Mouse (Mus musculus): Measurements from ENCODE around the gene Slit1. TPM values are rescaled to one million over a fixed set of nuclear protein-coding genes. Genes with fewer than 3 reads are reported as not detected.

Slit1 gene
- polyA plus RNA-seq, 1 experiment from 2014 or later = 35.8 TPM

DNA sequence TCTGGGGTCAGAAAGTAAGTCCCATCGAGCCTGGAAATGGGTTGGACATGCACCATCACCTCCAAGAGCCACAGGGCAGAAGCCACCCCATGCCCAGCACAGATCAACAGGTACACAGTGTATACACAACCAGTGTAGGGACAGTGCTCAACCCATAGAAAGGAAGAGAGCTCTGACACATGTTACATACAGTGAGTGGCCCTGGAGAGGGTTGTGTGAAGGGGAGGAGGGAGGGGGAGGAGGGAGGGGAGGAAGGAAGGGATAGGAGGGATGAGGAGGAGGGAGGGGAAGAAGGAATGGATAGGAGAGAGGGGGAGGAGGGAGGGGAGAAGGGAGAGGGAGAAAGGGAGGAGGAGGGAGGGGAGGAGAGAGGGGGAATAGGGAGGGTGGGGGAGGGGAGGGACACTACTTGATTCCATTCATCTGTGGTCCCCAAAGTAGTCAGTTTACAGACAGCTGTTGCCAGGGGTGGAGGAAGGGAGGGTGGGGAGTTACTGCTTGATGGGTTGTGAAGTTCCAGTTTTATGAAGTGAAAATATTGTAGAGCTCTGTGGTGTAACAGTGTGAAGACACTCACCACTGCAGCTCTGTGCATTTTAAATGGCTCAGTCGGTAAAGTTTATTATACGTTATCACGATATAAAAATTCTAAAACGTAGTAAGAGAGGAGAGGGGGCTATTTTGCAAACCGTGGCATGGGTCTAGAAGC, 45.5 kb downstream of the Slit1 start:
- Histone ChIP-seq H3K4me1 (replicated peaks) (peaks cover 76% of the 10 kb centered on the region), H3K27ac (replicated peaks) (peak overlapping the region; percentile 74), H3K36me3 (no peaks in the 10 kb centered on the region), H3K9ac (no peak overlapping the region), H3K9me3 (no peaks in the 10 kb centered on the region), H3K4me3 (no peak overlapping the region), H3K4me2 (no peak overlapping the region), H3K27me3 (peaks cover 16% of the 10 kb centered on the region)
- peak; percentile 30; the same call in 1 of the 2 replicates for ATAC-seq (ENCODE audit: low read depth)
- WGBS = 56% methylated on average over 6 of the region's 6 CpGs

DNA sequence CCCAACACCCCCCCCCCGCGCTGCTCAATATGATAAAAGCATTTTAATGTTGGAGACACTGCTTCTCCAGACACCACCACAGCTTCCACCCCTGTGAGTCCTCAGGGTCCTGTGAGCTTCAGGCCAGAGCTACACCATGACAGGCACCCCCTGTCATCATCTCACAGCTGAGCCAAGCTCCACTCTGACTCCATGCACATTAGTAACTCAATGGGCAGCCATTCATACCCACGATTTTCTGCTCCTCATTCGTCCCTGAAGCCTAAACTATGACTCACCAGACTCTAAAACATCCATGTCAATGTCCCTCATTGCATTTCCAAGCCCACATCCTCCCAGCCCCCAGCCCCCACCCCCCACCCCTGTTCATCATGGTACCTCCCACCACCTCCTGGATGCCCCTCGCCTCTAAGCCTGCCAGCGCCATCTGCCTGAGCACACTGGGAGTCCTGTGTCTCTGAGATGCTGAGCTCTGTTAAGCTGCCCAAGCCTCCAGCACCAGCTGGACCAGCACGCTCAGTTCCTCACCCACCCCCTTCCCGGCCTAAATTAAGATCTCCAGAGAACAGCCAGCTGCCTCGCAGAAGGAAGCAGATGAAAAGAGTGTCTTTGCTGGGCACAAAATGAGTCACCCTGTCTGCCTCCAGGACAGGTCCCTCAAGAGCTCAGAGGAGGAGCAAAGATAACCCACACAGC, 46.2 kb downstream of the Slit1 start:
- Histone ChIP-seq H3K27ac (replicated peaks) (peak overlapping the region; percentile 74), H3K36me3 (no peaks in the 10 kb centered on the region), H3K4me3 (no peak overlapping the region), H3K9ac (no peak overlapping the region), H3K27me3 (peaks cover 19% of the 10 kb centered on the region), H3K4me1 (replicated peaks) (peaks cover 83% of the 10 kb centered on the region), H3K4me2 (no peak overlapping the region), H3K9me3 (no peaks in the 10 kb centered on the region)
- ATAC-seq (ENCODE audit: low read depth) = peak; percentile 37
- WGBS = 28% methylated on average over 9 of the region's 9 CpGs

DNA sequence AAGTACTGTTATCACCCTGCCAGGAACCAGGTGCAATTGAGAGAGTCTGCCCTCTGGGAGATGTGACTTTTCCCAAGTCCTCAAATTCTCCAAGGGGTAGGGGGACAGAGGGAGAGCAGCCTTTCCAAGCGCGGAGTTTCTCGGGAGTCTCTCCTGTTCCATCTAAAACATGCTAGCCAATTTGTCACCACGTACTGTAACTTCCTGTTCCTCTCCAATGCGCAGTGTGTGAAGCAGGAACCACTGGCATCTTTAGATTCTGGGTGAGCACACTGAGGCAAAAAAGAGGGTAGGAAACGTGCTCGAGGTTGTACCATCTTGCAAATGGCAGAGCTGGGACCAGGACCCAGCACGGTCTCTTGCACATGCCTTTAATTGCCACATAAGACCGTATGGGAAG, 47.0 kb downstream of the Slit1 start:
- Histone ChIP-seq H3K9me3 (no peaks in the 10 kb centered on the region), H3K4me3 (no peak overlapping the region), H3K9ac (no peak overlapping the region), H3K4me1 (replicated peaks) (peaks cover 90% of the 10 kb centered on the region), H3K27me3 (peaks cover 18% of the 10 kb centered on the region), H3K36me3 (no peaks in the 10 kb centered on the region), H3K4me2 (no peak overlapping the region), H3K27ac (replicated peaks) (peak overlapping the region; percentile 74; the same call in 1 of the 2 replicates)
- ATAC-seq (ENCODE audit: low read depth) = no peak
- 90% methylated on average over 9 of the region's 9 CpGs for WGBS

DNA sequence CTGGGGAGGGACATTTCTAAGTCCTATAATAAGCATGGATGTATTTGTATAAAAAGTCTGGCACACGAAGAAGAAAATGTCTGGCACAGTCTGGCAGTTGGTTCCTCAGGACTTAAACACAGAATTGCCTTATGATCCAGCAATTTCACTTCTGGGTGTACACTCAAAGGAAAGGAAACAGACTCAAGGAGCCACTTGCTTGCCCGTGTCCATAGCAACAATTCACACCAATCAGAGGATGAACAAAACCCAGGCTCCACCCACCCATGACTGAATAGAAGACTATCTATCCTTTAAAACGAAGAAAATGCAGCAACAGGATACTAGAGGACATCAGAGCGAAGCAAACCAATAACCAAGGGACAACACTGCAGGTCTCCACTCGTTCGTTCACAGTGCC, 48.4 kb downstream of the Slit1 start:
- 60% methylated on average over 6 of the region's 6 CpGs for WGBS
- H3K36me3 ChIP-seq = no peaks in the 10 kb centered on the region
- peaks cover 97% of the 10 kb centered on the region for H3K4me1 ChIP-seq (replicated peaks)
- H3K27me3 ChIP-seq = peaks cover 10% of the 10 kb centered on the region
- H3K9ac ChIP-seq = no peak overlapping the region
- H3K4me2 ChIP-seq = no peak overlapping the region
- H3K9me3 ChIP-seq = no peaks in the 10 kb centered on the region
- no peak for ATAC-seq (ENCODE audit: low read depth)
- no peak overlapping the region for H3K4me3 ChIP-seq
- peak overlapping the region; percentile 86 for H3K27ac ChIP-seq (replicated peaks)

DNA sequence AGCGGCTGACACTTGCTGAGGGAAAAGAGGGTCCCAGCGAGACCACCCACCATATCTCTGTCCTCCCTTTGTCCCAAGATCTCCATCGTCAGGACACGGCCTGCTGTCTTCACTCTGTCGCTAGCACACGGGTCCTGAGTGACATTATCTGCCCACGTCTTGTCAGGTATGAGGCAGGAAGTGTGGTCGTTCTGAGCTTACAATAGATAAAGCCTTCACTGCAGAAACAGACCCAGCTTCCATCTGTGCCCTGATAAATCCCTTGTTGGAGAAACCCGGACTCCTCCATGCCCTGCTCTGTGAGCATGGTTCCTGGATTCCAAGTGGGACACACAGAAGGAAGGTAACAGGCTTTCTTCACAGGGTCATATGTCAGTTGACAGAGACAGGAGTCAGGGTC, 48.9 kb downstream of the Slit1 start:
- peak overlapping the region; percentile 86 for H3K27ac ChIP-seq (replicated peaks)
- H3K9ac ChIP-seq = no peak overlapping the region
- no peak overlapping the region for H3K4me3 ChIP-seq
- H3K4me2 ChIP-seq = no peak overlapping the region
- ATAC-seq (ENCODE audit: low read depth) = no peak
- H3K9me3 ChIP-seq = no peaks in the 10 kb centered on the region
- WGBS = 59% methylated on average over 9 of the region's 9 CpGs
- peaks cover 10% of the 10 kb centered on the region for H3K27me3 ChIP-seq
- no peaks in the 10 kb centered on the region for H3K36me3 ChIP-seq
- H3K4me1 ChIP-seq (replicated peaks) = peaks cover 97% of the 10 kb centered on the region

DNA sequence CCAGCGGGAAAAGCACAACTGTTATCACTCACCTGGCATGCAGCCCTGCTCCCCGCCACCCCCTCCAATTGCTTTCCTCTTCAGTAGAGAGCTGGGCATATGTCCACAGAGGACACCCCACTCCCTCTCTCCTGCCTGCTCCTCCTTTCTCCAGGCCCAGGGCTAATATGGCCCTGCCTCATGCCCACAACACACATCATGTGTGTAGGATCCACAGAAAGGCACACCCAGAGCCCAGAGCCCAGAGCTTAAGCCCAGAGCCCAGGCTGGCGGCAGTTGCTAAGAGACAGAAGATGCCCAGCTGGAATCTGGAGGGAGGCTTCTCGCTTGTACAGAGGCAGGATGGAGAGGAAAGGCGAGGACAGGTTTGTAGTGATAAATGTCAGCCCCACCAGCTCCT, 49.7 kb downstream of the Slit1 start:
- Histone ChIP-seq H3K4me2 (0 out of 2 replicates have a peak overlapping the region, but pooled peaks have one; percentile 11), H3K27ac (replicated peaks) (peak overlapping the region; percentile 86), H3K9me3 (no peaks in the 10 kb centered on the region), H3K4me3 (no peak overlapping the region), H3K27me3 (peaks cover 10% of the 10 kb centered on the region), H3K4me1 (replicated peaks) (peaks cover 97% of the 10 kb centered on the region), H3K9ac (0 out of 2 replicates have a peak overlapping the region, but pooled peaks have one; percentile 14), H3K36me3 (no peaks in the 10 kb centered on the region)
- 20% methylated on average over 5 of the region's 5 CpGs for WGBS
- ATAC-seq (ENCODE audit: low read depth) = peak; percentile 50

DNA sequence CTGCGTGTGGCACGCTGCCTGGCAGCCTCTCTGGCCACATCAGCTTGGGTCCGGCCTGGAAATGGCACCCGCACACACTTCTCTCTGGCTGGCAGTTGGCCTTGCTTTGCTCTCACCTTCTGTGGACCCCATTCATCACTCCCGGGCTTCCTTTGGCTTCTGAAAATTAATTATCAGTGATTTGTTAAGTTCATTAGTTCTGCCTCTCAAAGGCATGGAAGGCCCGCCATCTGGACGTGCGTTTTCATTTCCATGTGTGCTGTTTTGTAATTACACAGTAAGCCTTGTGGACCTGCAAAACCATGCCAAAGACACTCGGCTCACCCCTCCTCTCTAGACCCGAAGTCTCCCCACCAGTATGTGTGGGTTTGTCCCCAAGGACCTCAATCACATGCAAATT, 53.4 kb downstream of the Slit1 start:
- Histone ChIP-seq H3K27ac (replicated peaks) (peak overlapping the region; percentile 79), H3K36me3 (no peaks in the 10 kb centered on the region), H3K9me3 (no peaks in the 10 kb centered on the region), H3K9ac (no peak overlapping the region), H3K27me3 (peaks cover 4% of the 10 kb centered on the region), H3K4me2 (no peak overlapping the region), H3K4me1 (replicated peaks) (peaks cover 92% of the 10 kb centered on the region), H3K4me3 (no peak overlapping the region)
- 35% methylated on average over 10 of the region's 10 CpGs for WGBS
- peak; percentile 19; the same call in 1 of the 2 replicates for ATAC-seq (ENCODE audit: low read depth)

DNA sequence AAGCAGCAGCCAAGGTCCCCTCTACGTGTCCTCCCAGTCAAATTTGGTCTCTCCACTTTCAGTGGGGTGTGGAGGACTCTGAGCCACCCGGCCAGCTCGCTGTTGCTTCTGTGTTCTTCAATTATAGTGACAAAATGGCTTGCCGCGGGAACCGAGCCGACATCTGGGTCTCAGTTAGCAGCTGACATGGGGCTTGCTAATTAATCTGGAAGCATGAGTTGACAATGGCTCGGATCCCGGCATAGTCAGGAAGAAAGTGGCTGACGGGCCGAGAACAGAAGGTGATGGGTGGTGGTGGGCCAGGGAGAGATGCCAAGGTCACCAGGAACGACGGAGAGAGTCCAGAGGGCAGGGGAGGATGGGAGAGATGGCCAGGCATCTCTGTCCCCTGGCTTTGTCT, 55.2 kb downstream of the Slit1 start:
- H3K36me3 ChIP-seq = no peaks in the 10 kb centered on the region
- no peaks in the 10 kb centered on the region for H3K9me3 ChIP-seq
- peaks cover 85% of the 10 kb centered on the region for H3K4me1 ChIP-seq (replicated peaks)
- 14% methylated on average over 13 of the region's 13 CpGs for WGBS
- H3K4me3 ChIP-seq = no peak overlapping the region
- 0 out of 2 replicates have a peak, but pooled peaks have one; percentile 5 for ATAC-seq (ENCODE audit: low read depth)
- H3K4me2 ChIP-seq = no peak overlapping the region
- H3K9ac ChIP-seq = peak overlapping the region; percentile 34; the same call in 1 of the 2 replicates
- peak overlapping the region; percentile 87 for H3K27ac ChIP-seq (replicated peaks)
- H3K27me3 ChIP-seq = peaks cover 4% of the 10 kb centered on the region

DNA sequence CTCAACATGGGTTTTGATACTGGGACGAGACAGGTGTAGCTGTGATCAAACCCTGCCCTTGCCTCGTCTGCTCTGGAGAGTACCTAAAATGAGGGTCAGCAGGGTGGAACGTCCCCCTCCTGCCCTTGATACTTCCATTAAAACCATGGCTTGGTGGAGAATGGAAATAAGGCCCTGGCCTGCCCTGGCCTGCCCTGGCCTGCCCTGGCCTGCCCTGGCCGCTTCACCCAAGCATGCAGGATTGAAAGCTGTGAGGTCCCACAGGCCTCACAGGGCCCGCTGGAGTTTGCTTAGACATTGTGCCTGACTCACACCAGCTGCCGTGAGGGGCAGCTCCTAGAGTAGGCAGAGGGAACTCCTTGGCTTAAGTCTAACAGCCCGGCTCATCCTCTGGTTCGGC, 55.6 kb downstream of the Slit1 start:
- no peaks in the 10 kb centered on the region for H3K36me3 ChIP-seq
- no peak overlapping the region for H3K4me3 ChIP-seq
- peak overlapping the region; percentile 34; the same call in 1 of the 2 replicates for H3K9ac ChIP-seq
- ATAC-seq (ENCODE audit: low read depth) = no peak
- H3K4me1 ChIP-seq (replicated peaks) = peaks cover 81% of the 10 kb centered on the region
- no peak overlapping the region for H3K4me2 ChIP-seq
- 74% methylated on average over 8 of the region's 8 CpGs for WGBS
- H3K27me3 ChIP-seq = peaks cover 6% of the 10 kb centered on the region
- no peaks in the 10 kb centered on the region for H3K9me3 ChIP-seq
- peak overlapping the region; percentile 87 for H3K27ac ChIP-seq (replicated peaks)

DNA sequence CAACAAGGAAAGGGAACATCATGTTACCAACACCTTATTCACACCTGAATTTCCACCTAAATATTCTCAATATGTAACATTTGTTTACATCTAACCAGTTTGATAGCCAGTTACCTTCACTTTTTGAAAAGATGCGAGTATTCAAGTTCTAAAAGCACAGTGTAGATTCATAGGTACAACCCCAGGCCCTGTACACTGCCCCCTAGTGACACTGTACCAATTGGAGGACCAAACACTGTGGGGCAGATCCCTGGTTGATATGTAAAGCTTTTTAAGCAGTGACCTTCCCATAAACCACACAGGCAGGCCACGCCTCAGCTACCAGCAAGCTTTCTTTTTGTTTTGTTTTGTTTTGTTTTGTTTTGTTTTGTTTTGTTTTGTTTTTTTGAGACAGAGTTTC, 57.3 kb downstream of the Slit1 start:
- no peaks in the 10 kb centered on the region for H3K9me3 ChIP-seq
- no peak overlapping the region for H3K9ac ChIP-seq
- H3K27ac ChIP-seq (replicated peaks) = no peak overlapping the region
- no peaks in the 10 kb centered on the region for H3K36me3 ChIP-seq
- H3K27me3 ChIP-seq = peaks cover 2% of the 10 kb centered on the region; the same call in 1 of the 2 replicates
- no peak overlapping the region for H3K4me2 ChIP-seq
- WGBS = 93% methylated on average over 2 of the region's 2 CpGs
- peaks cover 83% of the 10 kb centered on the region for H3K4me1 ChIP-seq (replicated peaks)
- H3K4me3 ChIP-seq = no peak overlapping the region
- ATAC-seq (ENCODE audit: low read depth) = no peak

DNA sequence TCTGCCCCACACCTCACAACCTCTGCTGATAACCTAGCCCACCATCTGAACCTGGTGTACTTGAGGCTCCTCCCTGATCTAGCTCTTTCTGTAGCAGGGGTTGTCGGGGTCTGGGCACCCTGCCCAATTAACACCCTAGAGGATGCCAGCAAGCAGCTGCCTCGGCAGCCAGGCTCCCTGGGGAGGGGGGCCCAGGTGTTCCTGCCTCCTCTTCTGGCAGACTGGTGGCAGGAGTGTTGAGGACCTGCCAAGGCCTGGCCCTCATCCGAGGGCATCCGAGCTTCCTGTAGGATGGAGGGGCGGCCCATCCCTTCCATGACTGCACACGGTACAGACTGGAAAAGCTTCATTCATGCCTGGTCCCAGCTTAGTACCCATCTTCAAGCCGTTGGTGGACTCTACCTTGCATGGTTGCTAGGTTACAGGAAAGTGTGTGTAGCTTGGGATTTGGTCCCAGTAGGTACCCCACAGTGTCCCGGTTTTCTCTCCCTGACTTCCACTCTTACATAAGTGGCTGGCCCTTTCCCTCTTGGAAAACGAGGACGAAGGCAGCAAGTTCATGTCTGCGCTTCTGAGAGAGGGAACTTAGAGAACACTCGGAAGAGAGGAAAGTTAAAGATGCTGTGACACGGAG, 57.9 kb downstream of the Slit1 start:
- no peaks in the 10 kb centered on the region for H3K9me3 ChIP-seq
- no peak overlapping the region for H3K4me2 ChIP-seq
- peaks cover 2% of the 10 kb centered on the region; the same call in 1 of the 2 replicates for H3K27me3 ChIP-seq
- ATAC-seq (ENCODE audit: low read depth) = 0 out of 2 replicates have a peak, but pooled peaks have one; percentile 21
- no peak overlapping the region for H3K4me3 ChIP-seq
- WGBS = 66% methylated on average over 13 of the region's 13 CpGs
- no peak overlapping the region for H3K9ac ChIP-seq
- H3K27ac ChIP-seq (replicated peaks) = peak overlapping the region; percentile 46; the same call in 1 of the 2 replicates
- no peaks in the 10 kb centered on the region for H3K36me3 ChIP-seq
- peaks cover 81% of the 10 kb centered on the region for H3K4me1 ChIP-seq (replicated peaks)

DNA sequence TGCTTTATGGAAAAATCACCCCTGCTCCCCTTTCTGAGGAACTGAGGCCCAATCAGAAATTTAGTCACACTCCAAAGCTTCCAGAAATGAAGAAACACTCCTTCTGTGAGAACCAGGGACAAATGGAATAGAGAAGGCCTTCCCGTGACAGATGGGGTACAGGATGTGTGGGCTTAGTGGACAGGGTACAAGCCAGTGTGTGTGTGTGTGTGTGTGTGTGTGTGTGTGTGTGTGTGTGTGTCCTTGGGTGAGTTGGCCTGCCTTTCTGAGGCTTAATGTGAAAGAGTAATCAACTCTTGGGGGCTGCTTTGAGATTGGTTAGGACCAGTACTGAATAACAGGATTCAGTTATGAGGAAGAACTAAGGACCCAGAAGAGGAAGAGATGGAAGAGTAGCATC, 58.6 kb downstream of the Slit1 start:
- Histone ChIP-seq H3K36me3 (no peaks in the 10 kb centered on the region), H3K27ac (replicated peaks) (peak overlapping the region; percentile 46; the same call in 1 of the 2 replicates), H3K4me3 (no peak overlapping the region), H3K27me3 (peaks cover 2% of the 10 kb centered on the region; the same call in 1 of the 2 replicates), H3K4me1 (replicated peaks) (peaks cover 78% of the 10 kb centered on the region), H3K9ac (no peak overlapping the region), H3K9me3 (no peaks in the 10 kb centered on the region), H3K4me2 (no peak overlapping the region)
- ATAC-seq (ENCODE audit: low read depth) = no peak
- WGBS = 54% methylated on average over 1 of the region's 1 CpGs
